Mouse (Mus musculus): ENCODE data around the gene Ears2.
A peak's percentile ranks its signal among the peaks of the same experiment; 100 is the strongest.

Gene Ears2

GRCm38 (mm10) chr7:122066945-122067516, at the start of gene Ears2, which contains the start of gene Ubfd1:
TSS of gene Ears2 (minus strand) at chr7:122067263.
TSS of gene Ubfd1 (plus strand) at chr7:122067175.
- DNase-seq (ENCODE audit: extremely low spot score): peak; percentile 97

GRCm38 (mm10) chr7:122108206-122108605, 41.1 kb upstream of the Ears2 start:
- DNase-seq (ENCODE audit: extremely low spot score): no peak

- DNase-seq (ENCODE audit: extremely low spot score): peak; percentile 88
Observed at GRCm38 (mm10) chr7:122101747-122102244, 34.7 kb upstream of the Ears2 start, which contains the start of gene Ndufab1. TSS of gene Ndufab1 (minus strand) at chr7:122101886.

- peak; percentile 80 for DNase-seq (ENCODE audit: extremely low spot score)
Observed at GRCm38 (mm10) chr7:122101014-122101746, 34.1 kb upstream of the Ears2 start.

- peak; percentile 32 for DNase-seq (ENCODE audit: extremely low spot score)
Observed at GRCm38 (mm10) chr7:122099222-122099621, 32.2 kb upstream of the Ears2 start.

GRCm38 (mm10) chr7:122098009-122098408, 30.9 kb upstream of the Ears2 start:
- DNase-seq (ENCODE audit: extremely low spot score): no peak

- no peak for DNase-seq (ENCODE audit: extremely low spot score)
Observed at GRCm38 (mm10) chr7:122094564-122095330, 27.7 kb upstream of the Ears2 start.

- no peak for DNase-seq (ENCODE audit: extremely low spot score)
Observed at GRCm38 (mm10) chr7:122087195-122087982, 20.3 kb upstream of the Ears2 start.

GRCm38 (mm10) chr7:122081071-122081470, 14.0 kb upstream of the Ears2 start:
- DNase-seq (ENCODE audit: extremely low spot score): no peak

- no peak for DNase-seq (ENCODE audit: extremely low spot score)
Observed at GRCm38 (mm10) chr7:122079798-122080554, 12.9 kb upstream of the Ears2 start.

GRCm38 (mm10) chr7:122074374-122074773, 7.3 kb upstream of the Ears2 start:
- no peak for DNase-seq (ENCODE audit: extremely low spot score)

- no peak for DNase-seq (ENCODE audit: extremely low spot score)
Observed at GRCm38 (mm10) chr7:122067517-122068381, 686 bp upstream of the Ears2 start.

- no peak for DNase-seq (ENCODE audit: extremely low spot score)
Observed at GRCm38 (mm10) chr7:122066102-122066944, 740 bp downstream of the Ears2 start.

GRCm38 (mm10) chr7:122065656-122066055, 1.4 kb downstream of the Ears2 start:
- DNase-seq (ENCODE audit: extremely low spot score): no peak

GRCm38 (mm10) chr7:122056633-122057032, 10.4 kb downstream of the Ears2 start:
- DNase-seq (ENCODE audit: extremely low spot score): no peak

- no peak for DNase-seq (ENCODE audit: extremely low spot score)
Observed at GRCm38 (mm10) chr7:122050834-122051233, 16.2 kb downstream of the Ears2 start.

GRCm38 (mm10) chr7:122048191-122048590, 18.9 kb downstream of the Ears2 start:
- DNase-seq (ENCODE audit: extremely low spot score): no peak

GRCm38 (mm10) chr7:122046813-122047212, 20.2 kb downstream of the Ears2 start:
- DNase-seq (ENCODE audit: extremely low spot score): no peak

- DNase-seq (ENCODE audit: extremely low spot score): no peak
Observed at GRCm38 (mm10) chr7:122045711-122046110, 21.4 kb downstream of the Ears2 start.
